Mouse (Mus musculus) ES-Bruce4 (cell line): ENCODE measurements around the gene 4933411K16Rik.

Experiments
- CTCF ChIP-seq: IDR thresholded peaks from one replicate; pipeline ENCODE4 v1.8.1; 2011; ENCODE audit warnings: low read depth, low read length
- EP300 ChIP-seq: IDR thresholded peaks from 2 replicates; pipeline ENCODE4 v1.6.1; 2011; ENCODE audit warnings: low read depth, low read length; ENCODE audit not compliant: insufficient read depth
- POLR2A ChIP-seq: IDR thresholded peaks from one replicate; pipeline ENCODE4 v1.8.1; 2011; ENCODE audit warnings: low read length; ENCODE audit not compliant: insufficient read depth

DNA sequence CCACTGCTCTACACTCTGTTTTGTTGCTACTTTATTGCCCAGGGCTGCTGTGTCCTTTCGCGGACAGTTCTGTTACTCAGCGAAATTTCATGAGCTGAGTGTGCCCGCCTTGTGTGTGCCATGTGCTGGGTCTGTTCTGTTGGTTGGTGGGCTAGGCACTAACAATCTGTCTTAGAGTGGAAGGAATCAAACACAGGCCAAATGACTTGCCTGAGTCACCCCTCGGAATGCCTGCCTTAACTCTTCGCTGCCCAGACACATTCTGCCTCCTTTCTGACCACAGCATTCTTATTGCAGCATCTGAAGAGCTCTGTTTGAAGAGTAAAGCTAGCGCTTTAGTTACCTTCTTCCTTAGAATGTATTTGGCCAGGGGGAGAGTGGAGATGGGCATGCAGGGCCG is 45.5 kb upstream of the 4933411K16Rik start:
- TF ChIP-seq CTCF: no peak
- TF ChIP-seq EP300: no peak
- no peak for TF ChIP-seq POLR2A
